Mouse (Mus musculus) left cerebral cortex, adult 8-10 months (tissue): ENCODE results near the gene Btbd35f23. TPM values are rescaled to one million over a fixed set of nuclear protein-coding genes. Genes with fewer than 3 reads are reported as not detected.
"Not testable (repeated sequence)": the region's sequence is repeated elsewhere in the genome, so short reads cannot be mapped to it uniquely, and the experiment has no call there.

Experiments used
- DNase-seq, 2 experiments: peaks; one replicate each; pipeline ENCODE4 v3.0.0; 2022; ENCODE audit warnings: low spot score in 2 of 2
- total RNA-seq, 4 experiments: library from RNA; stranded (reverse); gene quantifications; 2 replicates each; pipeline ENCODE4 v1.2.4; 2022

The Btbd35f23 gene
- total RNA-seq, result not detected

- DNase-seq, result not testable (repeated sequence)
Observed at GRCm38 (mm10) chrX:3076575-3076974, at the start of gene Btbd35f23. TSS of gene Btbd35f23 (plus strand) at chrX:3076875.

Other genes with a start within 250 kb of the Btbd35f23 start
- gene Btbd35f24, start 119.0 kb downstream of the Btbd35f23 start, total RNA-seq, result not detected